Mouse (Mus musculus) C2C12 (cell line): Measurements from ENCODE around the gene Fa2h. TPM values are rescaled to one million over a fixed set of nuclear protein-coding genes. Genes with fewer than 3 reads are reported as not detected.

Source experiments
- H3K27me3 ChIP-seq: one replicate; pipeline ENCODE4 v1.6.1; 2011; ENCODE audit not compliant: control insufficient read depth, insufficient read depth, insufficient read length
- H3K36me3 ChIP-seq: one replicate; pipeline ENCODE4 v1.6.1; 2011; ENCODE audit not compliant: control insufficient read depth, insufficient read depth
- H3K4me3 ChIP-seq: one replicate; pipeline ENCODE4 v1.5.1; 2011; ENCODE audit warnings: mild to moderate bottlenecking, control low read depth; ENCODE audit not compliant: poor library complexity, insufficient read depth, severe bottlenecking
- H3K79me2 ChIP-seq: one replicate; pipeline ENCODE4 v1.6.1; 2011; ENCODE audit not compliant: control insufficient read depth, insufficient read depth
- H3K79me3 ChIP-seq: one replicate; pipeline ENCODE4 v1.6.1; 2011; ENCODE audit warnings: low read depth, control low read depth
- H3ac ChIP-seq: one replicate; pipeline ENCODE3; 2011; ENCODE audit warnings: low read depth; ENCODE audit not compliant: control insufficient read depth, insufficient read length
- CEBPB ChIP-seq: IDR thresholded peaks from one replicate; pipeline ENCODE4 v1.6.1; 2011; ENCODE audit warnings: low read depth, mild to moderate bottlenecking, control low read depth, moderate library complexity
- CTCF ChIP-seq: IDR thresholded peaks from one replicate; pipeline ENCODE4 v1.5.1; 2011; ENCODE audit not compliant: control insufficient read depth, insufficient read depth, insufficient read length
- FOSL1 ChIP-seq: IDR thresholded peaks from one replicate; pipeline ENCODE4 v1.8.0; 2011; ENCODE audit warnings: mild to moderate bottlenecking, low read length; ENCODE audit not compliant: poor library complexity, insufficient read depth, severe bottlenecking
- MAX ChIP-seq: IDR thresholded peaks from one replicate; pipeline ENCODE4 v1.6.1; 2011; ENCODE audit warnings: mild to moderate bottlenecking, control low read depth
- MYOD1 ChIP-seq: IDR thresholded peaks from one replicate; pipeline ENCODE4 v1.6.1; 2011; ENCODE audit warnings: low read depth; ENCODE audit not compliant: control insufficient read depth, insufficient read length
- MYOG ChIP-seq: IDR thresholded peaks from one replicate; pipeline ENCODE4 v1.6.1; 2011; ENCODE audit not compliant: control insufficient read depth, insufficient read length; ENCODE audit errors: extremely low read depth
- USF1 ChIP-seq: IDR thresholded peaks from one replicate; pipeline ENCODE4 v1.6.1; 2011; ENCODE audit warnings: low read depth, mild to moderate bottlenecking, control low read depth, moderate library complexity
- long read RNA-seq, 2 experiments: library from polyadenylated mRNA; unstranded; transcript quantifications; one replicate each; pipeline ENCODE4 v2.0.0; 2019 to 2020
- polyA plus RNA-seq: library from polyadenylated mRNA; unstranded; fragments of >200 nt; fragmentation: generic; extraction: Trizol; gene quantifications from one replicate; pipeline ENCODE4 v1.2.1, GENCODE M21; 2012; ENCODE audit warnings: missing spikeins

Fa2h gene
- polyA plus RNA-seq = 0.06 TPM
- long read RNA-seq, experiment 1 = 0 reads
- long read RNA-seq, experiment 2 = 0 reads

GRCm38 (mm10) chr8:111393391-111394363, at the start of gene Fa2h:
Gene Fa2h, minus strand, starts transcription at chr8:111393824.
- Histone ChIP-seq H3K79me2 (no peaks in the 10 kb centered on the region), H3K36me3 (no peaks in the 10 kb centered on the region), H3ac (peak within 1 kb of the TSS; percentile 34), H3K79me3 (no peaks in the 10 kb centered on the region), H3K4me3 (no peak within 1 kb of the TSS), H3K27me3 (peaks cover 12% of the 10 kb centered on the region)
- TF ChIP-seq CTCF (peak; percentile 45), CEBPB (no peak), USF1 (no peak), MAX (no peak), MYOD1 (no peak), MYOG (no peak), FOSL1 (no peak)

GRCm38 (mm10) chr8:111439189-111439588, 45.6 kb upstream of the Fa2h start:
- Histone ChIP-seq H3K79me2 (no peaks in the 10 kb centered on the region), H3K4me3 (no peak overlapping the region), H3K27me3 (no peaks in the 10 kb centered on the region), H3K79me3 (no peaks in the 10 kb centered on the region), H3K36me3 (no peaks in the 10 kb centered on the region), H3ac (peak overlapping the region; percentile 51)
- TF ChIP-seq MYOD1 (no peak), CTCF (peak; percentile 46)

DNA sequence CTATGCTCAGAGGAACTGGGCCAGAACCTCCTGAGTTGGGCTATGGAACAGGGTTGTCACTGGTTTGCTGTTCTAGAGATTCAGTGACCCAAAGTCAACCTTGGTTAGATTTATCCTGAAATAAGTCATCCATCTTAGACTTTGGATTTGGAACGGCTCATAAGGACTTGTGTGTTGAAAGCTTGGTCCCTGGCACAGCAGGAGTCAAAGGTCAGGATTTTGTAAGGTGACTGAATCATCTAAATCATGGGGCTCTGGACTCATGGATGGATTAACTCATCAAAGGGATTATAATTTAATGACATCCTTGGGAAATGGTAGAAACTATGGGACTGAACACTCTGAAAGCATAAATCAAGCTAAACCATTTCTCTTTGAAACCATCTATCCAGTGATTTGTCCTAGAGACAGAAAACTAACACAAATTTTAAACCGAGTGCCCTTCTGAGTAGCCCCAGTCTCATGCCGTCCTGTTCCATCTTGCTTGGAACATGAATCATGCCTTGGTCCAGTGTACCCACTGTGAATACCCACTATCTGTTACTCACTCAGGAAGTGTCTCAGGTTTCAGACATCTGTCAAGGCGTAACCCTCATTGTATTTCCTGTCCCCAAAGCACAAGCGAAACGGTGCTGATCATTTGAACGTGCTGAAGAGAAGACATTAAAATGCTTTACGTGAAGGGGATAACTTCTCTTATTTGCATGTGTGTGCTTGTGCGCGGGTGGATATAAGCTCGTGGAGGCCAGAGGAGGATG, 41.6 kb upstream of the Fa2h start:
- H3K36me3 ChIP-seq = no peaks in the 10 kb centered on the region
- TF ChIP-seq MAX = peak; percentile 62
- TF ChIP-seq MYOD1 = peak; percentile 83
- TF ChIP-seq FOSL1 = peak; percentile 47
- TF ChIP-seq CEBPB = no peak
- no peak for TF ChIP-seq CTCF
- TF ChIP-seq MYOG = no peak
- H3K27me3 ChIP-seq = no peaks in the 10 kb centered on the region
- no peaks in the 10 kb centered on the region for H3K79me2 ChIP-seq
- H3ac ChIP-seq = peak overlapping the region; percentile 52
- H3K4me3 ChIP-seq = no peak overlapping the region
- H3K79me3 ChIP-seq = no peaks in the 10 kb centered on the region

GRCm38 (mm10) chr8:111424646-111425045, 31.0 kb upstream of the Fa2h start:
- Histone ChIP-seq H3K79me3 (no peaks in the 10 kb centered on the region), H3K4me3 (no peak overlapping the region), H3ac (no peak overlapping the region), H3K27me3 (no peaks in the 10 kb centered on the region), H3K36me3 (no peaks in the 10 kb centered on the region), H3K79me2 (no peaks in the 10 kb centered on the region)
- no peak for TF ChIP-seq MYOD1
- TF ChIP-seq USF1 = no peak
- TF ChIP-seq FOSL1 = no peak
- no peak for TF ChIP-seq MYOG
- TF ChIP-seq MAX = no peak
- no peak for TF ChIP-seq CTCF
- TF ChIP-seq CEBPB = no peak

DNA sequence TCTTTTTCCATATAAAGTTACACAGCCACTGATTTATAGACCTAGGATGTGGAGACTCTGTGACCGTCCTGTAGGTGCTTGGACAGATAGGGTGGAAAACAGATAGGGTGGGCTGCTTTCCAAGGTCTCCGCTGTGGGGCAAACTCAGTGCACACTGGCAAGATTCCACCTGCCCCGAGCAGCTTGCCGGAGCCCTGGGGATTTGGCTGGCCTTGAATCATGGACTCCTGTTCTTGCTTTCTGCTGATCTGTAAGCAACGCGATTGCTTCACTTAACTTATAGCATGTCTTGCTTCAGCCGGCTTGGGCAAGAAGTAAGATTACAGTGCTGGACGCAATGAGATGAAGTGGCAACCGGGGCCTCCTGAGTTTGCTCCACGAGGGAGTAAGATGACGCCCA, 30.6 kb upstream of the Fa2h start:
- Histone ChIP-seq H3K79me2 (no peaks in the 10 kb centered on the region), H3K27me3 (no peaks in the 10 kb centered on the region), H3K4me3 (no peak overlapping the region), H3K79me3 (no peaks in the 10 kb centered on the region), H3K36me3 (no peaks in the 10 kb centered on the region), H3ac (no peak overlapping the region)
- TF ChIP-seq CEBPB (no peak), MYOD1 (no peak), MAX (no peak), MYOG (no peak), FOSL1 (no peak), USF1 (no peak)
